Mouse (Mus musculus): ENCODE measurements at regions not wholly inside any gene's neighbourhood (a gene's known extent, or its start where the extent isn't known, plus 50 kb on each side); places are given as distances from the start of the nearest gene placed in this dataset.

DNA sequence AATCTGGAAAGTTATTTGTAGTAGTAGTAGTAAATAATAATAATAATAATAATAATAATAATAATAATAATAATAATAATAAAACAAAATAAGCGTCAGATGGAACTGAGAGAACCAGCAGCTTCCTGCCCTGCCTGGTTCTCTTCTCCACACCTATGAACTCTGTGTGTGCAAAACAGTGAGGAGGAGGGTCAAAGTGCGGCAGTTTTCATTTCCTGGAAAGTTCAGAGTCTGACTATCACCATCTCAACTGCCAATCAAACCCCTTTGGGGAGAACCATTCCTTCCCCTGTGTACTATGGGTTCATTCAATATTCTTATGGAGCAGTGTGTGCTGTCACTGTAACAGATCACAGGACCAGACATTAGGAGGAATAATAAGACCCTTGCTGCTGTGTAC, 262.1 kb upstream of the Atp2b1 start:
- TF ChIP-seq POLR2A (IDR thresholded peaks at IDR 0.05; ENCODE audit: control insufficient read depth, extremely low read depth, insufficient read depth, low read length, poor library complexity) (no peak), CTCF (IDR thresholded peaks at IDR 0.05; ENCODE audit: borderline replicate concordance, control insufficient read depth, extremely low read depth, insufficient read depth, low read length, poor library complexity) (no peak)
